Mouse (Mus musculus) ES-E14 (cell line): ENCODE results near the gene Sox13.

Experiments used
- CHD2 ChIP-seq: IDR thresholded peaks from 2 replicates; pipeline ENCODE4 v1.6.1; 2014; ENCODE audit warnings: mild to moderate bottlenecking, low read depth, low read length, inconsistent platforms
- HCFC1 ChIP-seq: IDR thresholded peaks from 2 replicates; pipeline ENCODE4 v1.6.1; 2012; ENCODE audit warnings: low read length, inconsistent platforms, borderline replicate concordance; ENCODE audit not compliant: insufficient read depth
- MAFK ChIP-seq: IDR thresholded peaks from 2 replicates; pipeline ENCODE4 v1.6.1; 2014; ENCODE audit warnings: mild to moderate bottlenecking, low read depth, low read length, inconsistent platforms; ENCODE audit not compliant: insufficient read depth

DNA sequence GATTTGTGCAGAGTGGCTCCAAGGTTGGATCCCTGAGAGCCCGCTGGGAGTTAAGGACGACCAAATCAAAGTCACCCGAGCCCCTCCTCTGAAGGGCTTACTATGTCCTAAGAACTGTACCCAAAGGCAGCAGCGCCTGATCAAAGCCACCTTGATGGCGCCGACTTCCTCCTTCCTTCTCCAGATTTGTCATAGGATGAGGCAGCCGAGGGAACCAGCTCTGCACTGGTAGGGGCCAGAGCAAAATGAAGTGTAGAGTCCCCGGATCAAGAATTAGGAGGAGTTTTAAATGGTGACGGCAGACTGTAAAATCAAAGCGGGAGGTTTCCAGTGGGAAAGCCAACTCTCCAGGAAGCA is 10.6 kb upstream of the Sox13 start:
- TF ChIP-seq HCFC1 (no peak), CHD2 (no peak), MAFK (no peak)
